ENCODE assay signal across 26 mouse cellular contexts in the genomic region with DNA sequence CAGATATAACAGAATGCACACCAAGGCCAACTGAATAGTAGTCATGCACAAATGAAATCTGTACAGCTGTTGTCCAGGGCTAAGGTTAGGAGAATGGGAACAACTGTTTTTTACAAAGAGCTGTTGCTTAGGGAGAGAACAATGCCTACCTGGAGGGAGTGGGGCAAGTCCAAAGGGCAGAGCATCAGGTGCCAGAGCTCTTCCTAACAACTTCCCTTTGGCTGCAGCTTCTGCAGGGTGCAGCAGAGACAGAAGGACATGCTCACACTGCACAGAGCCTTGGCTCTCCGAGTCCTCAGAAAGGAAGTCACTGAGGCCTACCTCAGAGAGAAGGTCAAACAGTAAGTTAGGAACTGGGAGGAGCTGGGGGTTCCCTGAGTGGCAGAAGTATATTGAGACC. TPM values are rescaled to one million over a fixed set of nuclear protein-coding genes. Genes with fewer than 3 reads are reported as not detected.
"Had no signal": no experiment of that assay in that cellular context is flagged by ENCODE, and none has a peak within 500 bp of the region (broad histone marks: within the 10 kb centered on the region; RNA-seq: fewer than 3 reads in every experiment).

No protein-coding gene starts in this region.

- H3K9ac ChIP-seq: limb, embryonic 13.5 days; liver, embryonic 14.5 days; liver, postnatal 0 days; lung, embryonic 14.5 days; midbrain, embryonic 12.5 days; midbrain, embryonic 15.5 days had no signal

- H3K36me3 ChIP-seq: limb, embryonic 10.5 days; limb, embryonic 13.5 days; midbrain, embryonic 12.5 days; midbrain, embryonic 15.5 days; neural tube, embryonic 13.5 days had no signal

- H3K4me2 ChIP-seq: limb, embryonic 13.5 days; liver, embryonic 11.5 days; lung, embryonic 14.5 days; midbrain, embryonic 12.5 days; midbrain, embryonic 15.5 days; neural tube, embryonic 13.5 days had no signal

- H3K27me3 ChIP-seq: limb, embryonic 13.5 days; midbrain, embryonic 12.5 days; midbrain, embryonic 15.5 days; neural tube, embryonic 13.5 days had no signal

- DNase-seq: kidney, adult 18-20 months; kidney, adult 9 months; kidney, postnatal 14 days; layer of hippocampus, postnatal 36 days; liver, postnatal 0 days; lung, embryonic 14.5 days; retina, postnatal 1 day; right cerebral cortex, postnatal 25 days; thymus, adult 2 months; thymus, postnatal 14 days had no signal

- H3K9me3 ChIP-seq: limb, embryonic 10.5 days; limb, embryonic 13.5 days; midbrain, embryonic 12.5 days; midbrain, embryonic 15.5 days; neural tube, embryonic 13.5 days had no signal

- ATAC-seq: inflammation-experienced regulatory T-cells, adult 6 months; liver, postnatal 0 days; lung, postnatal 0 days had no signal

- H3K4me3 ChIP-seq: layer of hippocampus, adult 2 months; left cerebral cortex, adult 2 months; limb, embryonic 10.5 days; limb, embryonic 13.5 days; midbrain, embryonic 12.5 days; midbrain, embryonic 15.5 days; myocyte; neural tube, embryonic 13.5 days had no signal

- H3K27ac ChIP-seq: left cerebral cortex, adult 2 months; limb, embryonic 10.5 days; limb, embryonic 13.5 days; liver, embryonic 14.5 days; midbrain, embryonic 12.5 days; midbrain, embryonic 15.5 days; neural tube, embryonic 13.5 days had no signal

RNA-seq across cellular contexts. Expression of a gene that starts 41.0 kb away (rescaled TPM):
- total RNA-seq: layer of hippocampus, adult 2 months; layer of hippocampus, postnatal 10 days; layer of hippocampus, postnatal 36 days; left cerebral cortex, adult 2 months; left cerebral cortex, postnatal 10 days; neutrophil, adult 5-6 weeks had no signal
- polyA plus RNA-seq: inflammation-experienced regulatory T-cells, adult 6 months; limb, embryonic 10.5 days; limb, embryonic 13.5 days; liver, embryonic 11.5 days; liver, postnatal 0 days; lung, embryonic 14.5 days; midbrain, embryonic 15.5 days; myocyte; spleen, adult 2 months had no signal
